Mouse (Mus musculus) neural tube, embryonic 12.5 days (tissue): Measurements from ENCODE around the gene Cd68. TPM values are rescaled to one million over a fixed set of nuclear protein-coding genes. Genes with fewer than 3 reads are reported as not detected.

Experiments used
- ATAC-seq: fragments of 200-750 bp; cut with Nextera tagmentation; 2 replicates; pipeline ENCODE4 v1.8.0; 2017; ENCODE audit warnings: low read depth, mild to moderate bottlenecking, moderate TSS enrichment, moderate library complexity; ENCODE audit not compliant: low FRiP score
- H3K27ac ChIP-seq: fragments of 300-500 bp; sonication (generic); 2 replicates; pipeline ENCODE4 v1.5.1; 2016
- H3K27me3 ChIP-seq: fragments of 300-500 bp; sonication (generic); replicated peaks from 2 replicates; pipeline ENCODE4 v1.6.1; 2016; ENCODE audit warnings: mild to moderate bottlenecking
- H3K36me3 ChIP-seq: fragments of 300-500 bp; sonication (generic); 2 replicates; pipeline ENCODE4 v1.6.1; 2016; ENCODE audit warnings: mild to moderate bottlenecking
- H3K4me1 ChIP-seq: fragments of 300-500 bp; sonication (generic); 2 replicates; pipeline ENCODE4 v1.6.1; 2016
- H3K4me2 ChIP-seq: fragments of 300-500 bp; sonication (generic); replicated peaks from 2 replicates; pipeline ENCODE4 v1.6.1; 2016; ENCODE audit warnings: mild to moderate bottlenecking
- H3K4me3 ChIP-seq: fragments of 300-500 bp; sonication (generic); 2 replicates; pipeline ENCODE4 v1.5.1; 2016
- H3K9ac ChIP-seq: fragments of 300-500 bp; sonication (generic); 2 replicates; pipeline ENCODE4 v1.6.1; 2016; ENCODE audit warnings: mild to moderate bottlenecking
- H3K9me3 ChIP-seq: fragments of 300-500 bp; sonication (generic); 2 replicates; pipeline ENCODE4 v1.6.1; 2016; ENCODE audit warnings: mild to moderate bottlenecking
- WGBS: fragments of 180-500 bp; shearing (Covaris S2); methylation state at CpG from one replicate; pipeline ENCODE4 v1.1.7; 2016; 5-methylcytosine and 5-hydroxymethylcytosine counted together
- polyA plus RNA-seq: library from polyadenylated mRNA; unstranded; fragments of >200 nt; fragmentation: Nextera tagmentation; extraction: Ambion mirVana; gene quantifications from 2 replicates; pipeline ENCODE4 v1.2.1, GENCODE M21; 2016

The Cd68 gene
- polyA plus RNA-seq, 1 experiment from 2014 or later = 8.0 TPM

GRCm38 (mm10) chr11:69679144-69679543 is 13.2 kb upstream of the Cd68 start:
- WGBS = 100% methylated on average over 2 of the region's 2 CpGs

GRCm38 (mm10) chr11:69672211-69672706 is 6.3 kb upstream of the Cd68 start, which contains the start of gene Eif4a1:
Eif4a1 (minus strand) TSS chr11:69672423.
- ATAC-seq = peak; percentile 96
- under 1% methylated on average over 36 of the region's 36 CpGs for WGBS
- Histone ChIP-seq H3K9me3 (no peaks in the 10 kb centered on the region), H3K4me3 (peak within 1 kb of the TSS; percentile 99), H3K27me3 (no peaks in the 10 kb centered on the region), H3K4me2 (peak within 1 kb of the TSS; percentile 96), H3K9ac (peak within 1 kb of the TSS; percentile 99), H3K36me3 (peaks cover 77% of the 10 kb centered on the region), H3K27ac (peak within 1 kb of the TSS; percentile 87), H3K4me1 (peaks cover 33% of the 10 kb centered on the region)

More at GRCm38 (mm10) chr11:69679144-69679543, 13.2 kb upstream of the Cd68 start:
- Histone ChIP-seq H3K9ac (no peak overlapping the region), H3K36me3 (peaks cover 59% of the 10 kb centered on the region), H3K4me2 (no peak overlapping the region), H3K27me3 (no peaks in the 10 kb centered on the region), H3K4me3 (no peak overlapping the region), H3K9me3 (no peaks in the 10 kb centered on the region), H3K27ac (no peak overlapping the region), H3K4me1 (peaks cover 23% of the 10 kb centered on the region)
- no peak for ATAC-seq

GRCm38 (mm10) chr11:69671726-69672124 is 5.8 kb upstream of the Cd68 start:
- Histone ChIP-seq H3K9ac (peak overlapping the region; percentile 99), H3K4me1 (peaks cover 33% of the 10 kb centered on the region), H3K4me3 (peak overlapping the region; percentile 99), H3K4me2 (peak overlapping the region; percentile 96), H3K9me3 (no peaks in the 10 kb centered on the region), H3K27ac (peak overlapping the region; percentile 87), H3K36me3 (peaks cover 76% of the 10 kb centered on the region), H3K27me3 (no peaks in the 10 kb centered on the region)
- peak; percentile 23 for ATAC-seq
- under 1% methylated on average over 43 of the region's 43 CpGs for WGBS

GRCm38 (mm10) chr11:69670786-69671725 is 5.1 kb upstream of the Cd68 start:
- no peaks in the 10 kb centered on the region for H3K9me3 ChIP-seq
- peak overlapping the region; percentile 96 for H3K4me2 ChIP-seq
- peaks cover 33% of the 10 kb centered on the region for H3K4me1 ChIP-seq
- H3K36me3 ChIP-seq = peaks cover 76% of the 10 kb centered on the region
- H3K4me3 ChIP-seq = peak overlapping the region; percentile 99
- no peaks in the 10 kb centered on the region for H3K27me3 ChIP-seq
- peak overlapping the region; percentile 87 for H3K27ac ChIP-seq
- 1% methylated on average over 59 of the region's 61 CpGs for WGBS
- peak; percentile 66 for ATAC-seq
- H3K9ac ChIP-seq = peak overlapping the region; percentile 99

- peaks cover 71% of the 10 kb centered on the region for H3K36me3 ChIP-seq
- H3K27ac ChIP-seq = no peak overlapping the region
- H3K9me3 ChIP-seq = no peaks in the 10 kb centered on the region
- H3K9ac ChIP-seq = no peak overlapping the region
- H3K27me3 ChIP-seq = no peaks in the 10 kb centered on the region
- no peak overlapping the region for H3K4me2 ChIP-seq
- H3K4me1 ChIP-seq = peaks cover 30% of the 10 kb centered on the region
- ATAC-seq = no peak
- no peak overlapping the region for H3K4me3 ChIP-seq
- 89% methylated on average over 3 of the region's 3 CpGs for WGBS
Observed at GRCm38 (mm10) chr11:69666665-69667005, 682 bp upstream of the Cd68 start.

- Histone ChIP-seq H3K27ac (no peak overlapping the region), H3K27me3 (no peaks in the 10 kb centered on the region), H3K36me3 (peaks cover 65% of the 10 kb centered on the region), H3K4me3 (no peak overlapping the region), H3K4me2 (no peak overlapping the region), H3K4me1 (peaks cover 35% of the 10 kb centered on the region), H3K9me3 (no peaks in the 10 kb centered on the region), H3K9ac (no peak overlapping the region)
- 81% methylated on average over 9 of the region's 9 CpGs for WGBS
- ATAC-seq = no peak
Observed at GRCm38 (mm10) chr11:69665457-69665960, 444 bp downstream of the Cd68 start.

- Histone ChIP-seq H3K27me3 (no peaks in the 10 kb centered on the region), H3K36me3 (peaks cover 59% of the 10 kb centered on the region), H3K4me2 (no peak overlapping the region), H3K9me3 (no peaks in the 10 kb centered on the region), H3K4me1 (peaks cover 29% of the 10 kb centered on the region), H3K9ac (no peak overlapping the region), H3K4me3 (no peak overlapping the region), H3K27ac (no peak overlapping the region)
- ATAC-seq = no peak
- 97% methylated on average over 7 of the region's 7 CpGs for WGBS
Observed at GRCm38 (mm10) chr11:69664841-69665240, 1.1 kb downstream of the Cd68 start.

- no peaks in the 10 kb centered on the region for H3K9me3 ChIP-seq
- 85% methylated on average over 6 of the region's 6 CpGs for WGBS
- H3K4me3 ChIP-seq = no peak overlapping the region
- no peak overlapping the region for H3K27ac ChIP-seq
- H3K9ac ChIP-seq = no peak overlapping the region
- H3K4me2 ChIP-seq = no peak overlapping the region
- H3K4me1 ChIP-seq = peaks cover 20% of the 10 kb centered on the region
- H3K27me3 ChIP-seq = no peaks in the 10 kb centered on the region
- no peak for ATAC-seq
- H3K36me3 ChIP-seq = peaks cover 51% of the 10 kb centered on the region
Observed at GRCm38 (mm10) chr11:69663795-69664194, 2.2 kb downstream of the Cd68 start.

GRCm38 (mm10) chr11:69662967-69663671 is 2.8 kb downstream of the Cd68 start:
- Histone ChIP-seq H3K4me1 (peaks cover 20% of the 10 kb centered on the region), H3K27ac (peak overlapping the region; percentile 92), H3K9me3 (no peaks in the 10 kb centered on the region), H3K4me2 (peak overlapping the region; percentile 65), H3K27me3 (no peaks in the 10 kb centered on the region), H3K9ac (peak overlapping the region; percentile 63), H3K4me3 (peak overlapping the region; percentile 51), H3K36me3 (peaks cover 51% of the 10 kb centered on the region)
- ATAC-seq = peak; percentile 54
- WGBS = 72% methylated on average over 13 of the region's 13 CpGs

GRCm38 (mm10) chr11:69662213-69662966 is 3.6 kb downstream of the Cd68 start, which contains the start of gene Mpdu1:
Mpdu1 (minus strand) TSS chr11:69662642.
- Histone ChIP-seq H3K9ac (peak within 1 kb of the TSS; percentile 63), H3K27me3 (no peaks in the 10 kb centered on the region), H3K36me3 (peaks cover 51% of the 10 kb centered on the region), H3K4me3 (peak within 1 kb of the TSS; percentile 51), H3K9me3 (no peaks in the 10 kb centered on the region), H3K4me1 (peaks cover 20% of the 10 kb centered on the region), H3K27ac (peak within 1 kb of the TSS; percentile 92), H3K4me2 (peak within 1 kb of the TSS; percentile 65)
- under 1% methylated on average over 48 of the region's 48 CpGs for WGBS
- peak; percentile 94 for ATAC-seq

- H3K27me3 ChIP-seq = no peaks in the 10 kb centered on the region
- ATAC-seq = no peak
- WGBS = 88% methylated on average over 3 of the region's 3 CpGs
- H3K36me3 ChIP-seq = peaks cover 55% of the 10 kb centered on the region
- peak overlapping the region; percentile 65 for H3K4me2 ChIP-seq
- H3K4me1 ChIP-seq = peaks cover 20% of the 10 kb centered on the region
- 0 out of 2 replicates have a peak overlapping the region, but pooled peaks have one; percentile 92 for H3K27ac ChIP-seq
- no peaks in the 10 kb centered on the region for H3K9me3 ChIP-seq
- H3K9ac ChIP-seq = peak overlapping the region; percentile 63; the same call in 1 of the 2 replicates
- H3K4me3 ChIP-seq = peak overlapping the region; percentile 51
Observed at GRCm38 (mm10) chr11:69661221-69661881, 4.6 kb downstream of the Cd68 start.
